Mouse (Mus musculus) kidney, postnatal 25 days (tissue): Measurements from ENCODE around the gene Samt1.
"Not testable (repeated sequence)": the region's sequence is repeated elsewhere in the genome, so short reads cannot be mapped to it uniquely, and the experiment has no call there.

Experiments used
- DNase-seq, 2 experiments: peaks; one replicate each; pipeline ENCODE4 v3.0.0; 2021; ENCODE audit warnings: mixed read lengths in 2 of 2

Gene Samt1

DNA sequence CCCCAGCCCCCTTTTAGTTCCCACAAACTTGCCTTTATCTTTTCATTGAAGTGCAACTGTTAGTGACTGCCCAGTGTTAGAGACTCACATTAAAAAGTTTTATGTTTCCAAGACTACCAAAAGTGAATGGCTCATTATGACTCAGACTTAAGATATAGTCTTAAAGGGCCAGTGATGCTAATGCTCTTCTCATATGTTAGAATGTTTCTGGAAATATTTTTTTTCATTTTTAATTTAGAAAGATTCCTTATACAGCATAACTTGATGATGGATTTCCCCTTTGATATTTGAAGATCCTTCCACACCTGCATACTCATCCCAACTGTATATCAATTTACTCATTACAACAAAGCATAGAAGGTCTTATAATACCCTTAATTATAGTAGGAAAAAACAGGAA, at the start of gene Samt1:
Gene Samt1, minus strand, starts transcription at position 101 of the 400 bp plus-strand sequence.
- DNase-seq, result not testable (repeated sequence)

DNA sequence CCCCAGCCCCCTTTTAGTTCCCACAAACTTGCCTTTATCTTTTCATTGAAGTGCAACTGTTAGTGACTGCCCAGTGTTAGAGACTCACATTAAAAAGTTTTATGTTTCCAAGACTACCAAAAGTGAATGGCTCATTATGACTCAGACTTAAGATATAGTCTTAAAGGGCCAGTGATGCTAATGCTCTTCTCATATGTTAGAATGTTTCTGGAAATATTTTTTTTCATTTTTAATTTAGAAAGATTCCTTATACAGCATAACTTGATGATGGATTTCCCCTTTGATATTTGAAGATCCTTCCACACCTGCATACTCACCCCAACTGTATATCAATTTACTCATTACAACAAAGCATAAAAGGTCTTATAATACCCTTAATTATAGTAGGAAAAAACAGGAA, 42.5 kb upstream of the Samt1 start, which contains the start of gene Gm10057:
Gene Gm10057, minus strand, starts transcription at position 101 of the 400 bp plus-strand sequence.
- DNase-seq, result not testable (repeated sequence)

DNA sequence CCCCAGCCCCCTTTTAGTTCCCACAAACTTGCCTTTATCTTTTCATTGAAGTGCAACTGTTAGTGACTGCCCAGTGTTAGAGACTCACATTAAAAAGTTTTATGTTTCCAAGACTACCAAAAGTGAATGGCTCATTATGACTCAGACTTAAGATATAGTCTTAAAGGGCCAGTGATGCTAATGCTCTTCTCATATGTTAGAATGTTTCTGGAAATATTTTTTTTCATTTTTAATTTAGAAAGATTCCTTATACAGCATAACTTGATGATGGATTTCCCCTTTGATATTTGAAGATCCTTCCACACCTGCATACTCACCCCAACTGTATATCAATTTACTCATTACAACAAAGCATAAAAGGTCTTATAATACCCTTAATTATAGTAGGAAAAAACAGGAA, 21.3 kb upstream of the Samt1 start, which contains the start of gene 4921511M17Rik:
Gene 4921511M17Rik, minus strand, starts transcription at position 101 of the 400 bp plus-strand sequence.
- DNase-seq, result not testable (repeated sequence)

DNA sequence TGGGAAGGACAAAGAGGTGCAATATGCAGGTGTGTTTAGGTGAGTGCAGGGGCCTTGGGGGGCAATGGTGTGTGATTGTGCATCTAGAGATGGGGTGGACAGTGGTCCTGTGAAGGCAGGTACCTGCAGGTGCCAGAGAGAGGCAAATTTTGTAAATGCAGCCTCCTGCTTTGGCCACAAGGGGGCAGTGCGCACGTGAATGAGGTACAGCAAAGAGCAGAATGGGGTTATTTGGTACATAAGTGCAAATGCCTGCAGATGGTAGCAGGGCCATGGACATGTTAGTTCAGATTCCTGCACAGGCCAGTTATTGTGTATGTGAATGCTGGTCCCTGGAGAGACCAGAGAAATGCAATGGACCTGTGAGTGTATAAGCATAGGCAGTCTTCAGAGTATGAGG, 35.5 kb downstream of the Samt1 start:
- DNase-seq, result not testable (repeated sequence)

- DNase-seq, result not testable (repeated sequence)
Measured at GRCm38 (mm10) chrX:153976467-153976866, 36.0 kb downstream of the Samt1 start.

- peak in 1 of 2 experiments; percentile 32 for DNase-seq
Measured at GRCm38 (mm10) chrX:153974450-153974849, 38.0 kb downstream of the Samt1 start.

GRCm38 (mm10) chrX:153952866-153953265, 59.6 kb downstream of the Samt1 start:
- DNase-seq, result not testable (repeated sequence)
